10 mouse cellular contexts compared by ENCODE assay signal in genomic region chr15:6231308-6232103, GRCm38 (mm10).
DNase-seq lines count a peak whose midpoint lies in the region; ATAC-seq and TF ChIP-seq lines count a peak whose summit lies in the region.
"Had no signal": no experiment of that assay in that cellular context is flagged by ENCODE, and none has a peak within 500 bp of the region (broad histone marks: within the 10 kb centered on the region; RNA-seq: fewer than 3 reads in every experiment).

No protein-coding gene starts in this region.

- WGBS in liver, embryonic 11.5 days, result 58% methylated on average over 12 of the region's 12 CpGs
- 43% methylated on average over 12 of the region's 12 CpGs for WGBS in hindbrain, postnatal 0 days
- 74% methylated on average over 12 of the region's 12 CpGs for WGBS in thymus, adult 2 months

- no peak overlapping the region for H3K4me2 ChIP-seq in liver, embryonic 11.5 days
- H3K4me2 ChIP-seq in hindbrain, postnatal 0 days (ENCODE audit: low read depth, low read length), result peak overlapping the region; percentile 21; the same call in 1 of the 2 replicates
- H3K4me2 ChIP-seq: midbrain, embryonic 12.5 days; stomach, embryonic 15.5 days had no signal

- TF ChIP-seq CTCF in hindbrain, postnatal 0 days (IDR thresholded peaks at IDR 0.05; ENCODE audit: low read depth), result no peak
- TF ChIP-seq CTCF in thymus, adult 2 months (IDR thresholded peaks at IDR 0.05; ENCODE audit: borderline replicate concordance, control insufficient read depth, extremely low read depth, insufficient read depth, low read length, poor library complexity), result no peak

- H3K27ac ChIP-seq in liver, embryonic 11.5 days (ENCODE audit: low read depth, low read length), result no peak overlapping the region
- H3K27ac ChIP-seq in hindbrain, postnatal 0 days, result no peak overlapping the region
- no peak overlapping the region for H3K27ac ChIP-seq in thymus, adult 2 months (ENCODE audit: control insufficient read depth, insufficient read depth, low read length)
- H3K27ac ChIP-seq: midbrain, embryonic 12.5 days; stomach, embryonic 15.5 days had no signal

- no peaks in the 10 kb centered on the region for H3K9me3 ChIP-seq in liver, embryonic 11.5 days (ENCODE audit: control insufficient read depth, low read length)
- no peaks in the 10 kb centered on the region for H3K9me3 ChIP-seq in hindbrain, postnatal 0 days (ENCODE audit: low read length)
- H3K9me3 ChIP-seq: midbrain, embryonic 12.5 days; stomach, embryonic 15.5 days had no signal

- H3K9ac ChIP-seq in liver, embryonic 11.5 days (ENCODE audit: low read depth, low read length), result no peak overlapping the region
- H3K9ac ChIP-seq in hindbrain, postnatal 0 days (replicated peaks; ENCODE audit: low read length), result no peak overlapping the region
- H3K9ac ChIP-seq: midbrain, embryonic 12.5 days; stomach, embryonic 15.5 days had no signal

- H3K4me1 ChIP-seq in liver, embryonic 11.5 days (replicated peaks; ENCODE audit: control insufficient read depth, insufficient read depth, low read length), result no peaks in the 10 kb centered on the region; the same call in 1 of the 2 replicates
- H3K4me1 ChIP-seq in hindbrain, postnatal 0 days (ENCODE audit: insufficient read depth, low read length), result no peaks in the 10 kb centered on the region
- H3K4me1 ChIP-seq in thymus, adult 2 months (replicated peaks; ENCODE audit: control insufficient read depth, insufficient read depth, low read length), result no peaks in the 10 kb centered on the region
- H3K4me1 ChIP-seq: midbrain, embryonic 12.5 days; stomach, embryonic 15.5 days had no signal

- TF ChIP-seq POLR2A in thymus, adult 2 months (IDR thresholded peaks at IDR 0.05; ENCODE audit: control insufficient read depth, extremely low read depth, insufficient read depth, low read length, poor library complexity), result no peak

- peak; percentile 14 to 17 for DNase-seq in cerebellum, postnatal 36 days
- DNase-seq in liver, result peak; percentile 9
- no peak for DNase-seq in liver, embryonic 11.5 days (ENCODE audit: low spot score)
- peak; percentile 27 for DNase-seq in adrenal gland, adult 2 months
- DNase-seq in hindbrain, postnatal 0 days (ENCODE audit: low spot score), result peak; percentile 55
- DNase-seq in thymus, adult 2 months, result no peak

- no peak overlapping the region for H3K4me3 ChIP-seq in liver, embryonic 11.5 days (ENCODE audit: low read depth, low read length)
- H3K4me3 ChIP-seq in hindbrain, postnatal 0 days (ENCODE audit: low read length), result no peak overlapping the region
- H3K4me3 ChIP-seq in thymus, adult 2 months (ENCODE audit: control insufficient read depth, insufficient read depth, low read length), result no peak overlapping the region
- H3K4me3 ChIP-seq: midbrain, embryonic 12.5 days; stomach, embryonic 15.5 days had no signal

- no peak for ATAC-seq in cerebellum, adult (ENCODE audit: insufficient number of reproducible peaks, low FRiP score, low TSS enrichment)
- no peak; the same call in 1 of the 2 replicates for ATAC-seq in liver, embryonic 11.5 days (replicated peaks; ENCODE audit: low FRiP score)
- ATAC-seq in hindbrain, postnatal 0 days, result peak; percentile 70
- no peak for ATAC-seq in activated CD4-positive, CD25-positive, alpha-beta regulatory T cell, adult 4 months

- H3K36me3 ChIP-seq in liver, embryonic 11.5 days (ENCODE audit: control insufficient read depth, insufficient read depth, low read length), result no peaks in the 10 kb centered on the region
- H3K36me3 ChIP-seq in hindbrain, postnatal 0 days (ENCODE audit: insufficient read depth, low read length), result no peaks in the 10 kb centered on the region
- H3K36me3 ChIP-seq in thymus, adult 2 months (ENCODE audit: control insufficient read depth, insufficient read depth, low read length), result no peaks in the 10 kb centered on the region
- H3K36me3 ChIP-seq: midbrain, embryonic 12.5 days; stomach, embryonic 15.5 days had no signal

- no peaks in the 10 kb centered on the region for H3K27me3 ChIP-seq in liver, embryonic 11.5 days (replicated peaks; ENCODE audit: control insufficient read depth, insufficient read depth, low read length)
- H3K27me3 ChIP-seq in hindbrain, postnatal 0 days (ENCODE audit: insufficient read depth, low read length), result no peaks in the 10 kb centered on the region
- no peaks in the 10 kb centered on the region for H3K27me3 ChIP-seq in thymus, adult 2 months (ENCODE audit: control insufficient read depth, insufficient read depth, low read length)
- H3K27me3 ChIP-seq: midbrain, embryonic 12.5 days; stomach, embryonic 15.5 days had no signal

Comparison
In these comparisons a context has a peak if more than half of its experiments do, and no peak if none do; other contexts are left out.
1. DNase-seq: peak in cerebellum, postnatal 36 days (2 of 2), liver (single experiment), adrenal gland, adult 2 months (single experiment) and hindbrain, postnatal 0 days (single experiment); none in liver, embryonic 11.5 days (single experiment) and thymus, adult 2 months (single experiment).